Mouse (Mus musculus): ENCODE data around the gene Gpr139. TPM values are rescaled to one million over a fixed set of nuclear protein-coding genes. Genes with fewer than 3 reads are reported as not detected.

Gene Gpr139
- total and polyA plus RNA-seq, 2 experiments from 2014 or later = 10.8 to 16.6 TPM

- ATAC-seq (ENCODE audit: low FRiP score) = peak; percentile 69
These were observed 958 bp upstream of the Gpr139 start for GRCm38 (mm10) chr7:119185181-119185940.

GRCm38 (mm10) chr7:119181053-119181452 is 3.4 kb downstream of the Gpr139 start:
- Histone ChIP-seq H3K9me3 (ENCODE audit: low read length) (no peaks in the 10 kb centered on the region), H3K4me2 (ENCODE audit: low read depth, low read length, poor library complexity, severe bottlenecking) (peak overlapping the region; percentile 16), H3K27ac (ENCODE audit: low read depth, low read length) (no peak overlapping the region), H3K4me3 (ENCODE audit: low read depth, low read length) (no peak overlapping the region), H3K36me3 (ENCODE audit: insufficient read depth, low read length) (no peaks in the 10 kb centered on the region), H3K9ac (replicated peaks; ENCODE audit: low read length, poor library complexity, severe bottlenecking) (no peak overlapping the region), H3K4me1 (ENCODE audit: insufficient read depth, low read length) (peaks cover 5% of the 10 kb centered on the region; the same call in 1 of the 2 replicates), H3K27me3 (ENCODE audit: insufficient read depth, low read length) (no peaks in the 10 kb centered on the region)
- TF ChIP-seq CTCF (IDR thresholded peaks at IDR 0.05) = no peak
- no peak for ATAC-seq (ENCODE audit: low FRiP score)
- DNase-seq (ENCODE audit: low spot score) = peak; percentile 16
- WGBS = 55% methylated on average over 4 of the region's 4 CpGs

More at GRCm38 (mm10) chr7:119185181-119185940, 958 bp upstream of the Gpr139 start:
- no peak for TF ChIP-seq CTCF (IDR thresholded peaks at IDR 0.05)
- peak overlapping the region; percentile 88 for H3K27ac ChIP-seq (ENCODE audit: low read depth, low read length)
- H3K9me3 ChIP-seq (ENCODE audit: low read length) = no peaks in the 10 kb centered on the region
- WGBS = 2% methylated on average over 23 of the region's 23 CpGs
- H3K9ac ChIP-seq (replicated peaks; ENCODE audit: low read length, poor library complexity, severe bottlenecking) = peak overlapping the region; percentile 76
- H3K4me1 ChIP-seq (ENCODE audit: insufficient read depth, low read length) = peaks cover 5% of the 10 kb centered on the region; the same call in 1 of the 2 replicates
- peak; percentile 53 for DNase-seq (ENCODE audit: low spot score)
- peak overlapping the region; percentile 72 for H3K4me2 ChIP-seq (ENCODE audit: low read depth, low read length, poor library complexity, severe bottlenecking)
- no peaks in the 10 kb centered on the region for H3K27me3 ChIP-seq (ENCODE audit: insufficient read depth, low read length)
- peak overlapping the region; percentile 70 for H3K4me3 ChIP-seq (ENCODE audit: low read depth, low read length)
- H3K36me3 ChIP-seq (ENCODE audit: insufficient read depth, low read length) = no peaks in the 10 kb centered on the region

DNA sequence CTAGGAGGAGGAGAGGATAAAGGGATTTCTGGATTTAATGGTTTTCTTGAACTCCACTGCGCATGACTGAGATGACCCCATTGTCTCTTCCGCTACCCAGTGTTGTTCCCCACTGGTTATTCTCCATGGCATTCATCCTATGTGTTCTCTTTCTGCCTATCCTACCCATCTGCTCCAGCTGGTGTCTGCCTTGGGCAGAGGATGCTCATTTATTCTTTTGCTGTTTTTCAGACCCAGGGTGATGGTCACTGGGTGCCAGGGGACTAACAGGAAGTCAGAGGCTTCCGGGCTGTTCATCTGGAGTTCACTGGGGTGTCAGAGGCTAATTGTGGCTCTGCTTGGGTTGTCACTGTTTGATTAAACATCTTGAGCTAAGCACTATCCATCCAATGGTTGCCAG is 24.4 kb downstream of the Gpr139 start:
- Histone ChIP-seq H3K4me3 (ENCODE audit: low read depth, low read length) (no peak overlapping the region), H3K36me3 (ENCODE audit: insufficient read depth, low read length) (no peaks in the 10 kb centered on the region), H3K9ac (replicated peaks; ENCODE audit: low read length, poor library complexity, severe bottlenecking) (no peak overlapping the region), H3K27ac (ENCODE audit: low read depth, low read length) (no peak overlapping the region), H3K27me3 (ENCODE audit: insufficient read depth, low read length) (no peaks in the 10 kb centered on the region), H3K9me3 (ENCODE audit: low read length) (no peaks in the 10 kb centered on the region), H3K4me2 (ENCODE audit: low read depth, low read length, poor library complexity, severe bottlenecking) (no peak overlapping the region), H3K4me1 (ENCODE audit: insufficient read depth, low read length) (no peaks in the 10 kb centered on the region)
- DNase-seq (ENCODE audit: low spot score) (no peak), ATAC-seq (ENCODE audit: low FRiP score) (no peak)
- 52% methylated on average over 3 of the region's 3 CpGs for WGBS
- no peak for TF ChIP-seq CTCF (IDR thresholded peaks at IDR 0.05)

GRCm38 (mm10) chr7:119111771-119112170 is 72.6 kb downstream of the Gpr139 start:
- Histone ChIP-seq H3K9me3 (ENCODE audit: low read length) (no peaks in the 10 kb centered on the region), H3K4me1 (ENCODE audit: insufficient read depth, low read length) (no peaks in the 10 kb centered on the region), H3K36me3 (ENCODE audit: insufficient read depth, low read length) (no peaks in the 10 kb centered on the region), H3K4me2 (ENCODE audit: low read depth, low read length, poor library complexity, severe bottlenecking) (no peak overlapping the region), H3K27ac (ENCODE audit: low read depth, low read length) (no peak overlapping the region), H3K9ac (replicated peaks; ENCODE audit: low read length, poor library complexity, severe bottlenecking) (no peak overlapping the region), H3K27me3 (ENCODE audit: insufficient read depth, low read length) (no peaks in the 10 kb centered on the region), H3K4me3 (ENCODE audit: low read depth, low read length) (no peak overlapping the region)
- 73% methylated on average over 8 of the region's 8 CpGs for WGBS
- TF ChIP-seq CTCF (IDR thresholded peaks at IDR 0.05) = no peak
- no peak for ATAC-seq (ENCODE audit: low FRiP score)
- no peak for DNase-seq (ENCODE audit: low spot score)

DNA sequence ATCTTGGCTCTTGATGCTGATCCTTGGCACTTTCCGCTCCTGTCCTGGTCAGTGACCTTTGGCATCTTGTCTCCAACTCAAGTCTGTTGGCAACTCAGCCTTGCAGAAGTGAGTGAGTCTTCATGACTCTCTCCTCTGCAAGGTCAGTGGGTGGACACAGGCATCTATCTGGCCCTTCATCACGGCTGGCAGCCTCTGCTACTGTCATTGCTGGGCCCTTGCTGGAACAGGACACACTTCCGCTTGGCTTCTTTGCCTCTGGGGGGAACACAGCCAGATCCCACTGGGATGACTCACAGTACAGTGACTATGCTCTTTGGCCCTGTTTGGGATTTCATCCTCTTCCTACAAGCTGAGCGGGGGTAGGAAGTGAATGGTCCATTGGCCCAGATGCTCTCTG is 78.5 kb downstream of the Gpr139 start:
- Histone ChIP-seq H3K4me1 (ENCODE audit: insufficient read depth, low read length) (no peaks in the 10 kb centered on the region), H3K36me3 (ENCODE audit: insufficient read depth, low read length) (no peaks in the 10 kb centered on the region), H3K4me2 (ENCODE audit: low read depth, low read length, poor library complexity, severe bottlenecking) (no peak overlapping the region), H3K9ac (replicated peaks; ENCODE audit: low read length, poor library complexity, severe bottlenecking) (no peak overlapping the region), H3K27ac (ENCODE audit: low read depth, low read length) (no peak overlapping the region), H3K4me3 (ENCODE audit: low read depth, low read length) (no peak overlapping the region), H3K27me3 (ENCODE audit: insufficient read depth, low read length) (no peaks in the 10 kb centered on the region), H3K9me3 (ENCODE audit: low read length) (no peaks in the 10 kb centered on the region)
- DNase-seq (ENCODE audit: low spot score) = no peak
- no peak for ATAC-seq (ENCODE audit: low FRiP score)
- WGBS = 92% methylated on average over 4 of the region's 4 CpGs
- TF ChIP-seq CTCF (IDR thresholded peaks at IDR 0.05) = no peak

GRCm38 (mm10) chr7:119096583-119096982 is 87.8 kb downstream of the Gpr139 start:
- Histone ChIP-seq H3K27me3 (ENCODE audit: insufficient read depth, low read length) (no peaks in the 10 kb centered on the region), H3K27ac (ENCODE audit: low read depth, low read length) (no peak overlapping the region), H3K4me3 (ENCODE audit: low read depth, low read length) (no peak overlapping the region), H3K9ac (replicated peaks; ENCODE audit: low read length, poor library complexity, severe bottlenecking) (no peak overlapping the region), H3K36me3 (ENCODE audit: insufficient read depth, low read length) (no peaks in the 10 kb centered on the region), H3K4me2 (ENCODE audit: low read depth, low read length, poor library complexity, severe bottlenecking) (no peak overlapping the region), H3K9me3 (ENCODE audit: low read length) (no peaks in the 10 kb centered on the region), H3K4me1 (ENCODE audit: insufficient read depth, low read length) (no peaks in the 10 kb centered on the region)
- ATAC-seq (ENCODE audit: low FRiP score) (no peak), DNase-seq (ENCODE audit: low spot score) (peak; percentile 30)
- 71% methylated on average over 3 of the region's 3 CpGs for WGBS
- TF ChIP-seq CTCF (IDR thresholded peaks at IDR 0.05) = no peak

Other genes starting within 250 kb of the Gpr139 start
- gene Gprc5b, start 189.4 kb downstream of the Gpr139 start, total RNA-seq (2014; rRNA removed) = 19.9 and 30.1 TPM in 2 replicates
- gene Gprc5b, start 189.4 kb downstream of the Gpr139 start, polyA plus RNA-seq (2015; fragmentation: Nextera tagmentation; extraction: Ambion mirVana) = 6.1 and 6.6 TPM in 2 replicates

Measured in midbrain, postnatal 0 days (tissue).